Mouse (Mus musculus) left cerebral cortex, adult 18-20 months (tissue): Measurements from ENCODE around the gene Sars. TPM values are rescaled to one million over a fixed set of nuclear protein-coding genes. Genes with fewer than 3 reads are reported as not detected.

Experiments used
- DNase-seq, 2 experiments: peaks; one replicate each; pipeline ENCODE4 v3.0.0; 2021 to 2022; ENCODE audit warnings: low spot score in 2 of 2, mixed read lengths in 1 of 2
- long read RNA-seq, 2 experiments: library from polyadenylated mRNA; stranded (forward); transcript quantifications; one replicate each; pipeline ENCODE4 v2.0.0; 2021
- total RNA-seq, 2 experiments: library from RNA; stranded (reverse); gene quantifications; 2 replicates each; pipeline ENCODE4 v1.2.3; 2021

Gene Sars
- total RNA-seq, result 100 to 1,000 TPM; 244 to 258 TPM
- long read RNA-seq, experiment 1, transcript Sars-202 (12 exons, 1,866 nt), result minor isoform, 21 of 258 reads
- long read RNA-seq, experiment 1, transcript Sars-201 (11 exons, 3,570 nt), result major isoform, 197 of 258 reads
- long read RNA-seq, experiment 1, partial matches to known transcripts, result 16 of 258 reads
- long read RNA-seq, experiment 1, other reads (novel, unspliced or antisense), result 24 of 258 reads
- long read RNA-seq, experiment 2, transcript Sars-201 (11 exons, 3,570 nt), result major isoform, 121 of 168 reads
- long read RNA-seq, experiment 2, transcript Sars-202 (12 exons, 1,866 nt), result minor isoform, 22 of 168 reads
- long read RNA-seq, experiment 2, partial matches to known transcripts, result 8 of 168 reads
- long read RNA-seq, experiment 2, other reads (novel, unspliced or antisense), result 16 of 168 reads

GRCm38 (mm10) chr3:108444698-108445365, at the start of gene Sars:
Sars (minus strand) TSS chr3:108445209.
- DNase-seq, result peak; percentile 89 to 93

GRCm38 (mm10) chr3:108489968-108490367, 45.0 kb upstream of the Sars start:
- DNase-seq, result no peak

- DNase-seq, result no peak
Measured at GRCm38 (mm10) chr3:108484749-108485148, 39.7 kb upstream of the Sars start.

GRCm38 (mm10) chr3:108478800-108479199, 33.8 kb upstream of the Sars start:
- no peak for DNase-seq

GRCm38 (mm10) chr3:108476761-108477619, 32.0 kb upstream of the Sars start:
- DNase-seq, result no peak

GRCm38 (mm10) chr3:108475496-108475895, 30.5 kb upstream of the Sars start:
- no peak for DNase-seq

GRCm38 (mm10) chr3:108474969-108475368, 30.0 kb upstream of the Sars start:
- DNase-seq, result no peak

- no peak for DNase-seq
Measured at GRCm38 (mm10) chr3:108467760-108468159, 22.8 kb upstream of the Sars start.

GRCm38 (mm10) chr3:108466425-108466824, 21.4 kb upstream of the Sars start:
- DNase-seq, result peak; percentile 18 to 56

- DNase-seq, result peak in 1 of 2 experiments; percentile 7
Measured at GRCm38 (mm10) chr3:108458866-108459265, 13.9 kb upstream of the Sars start.

- DNase-seq, result no peak
Measured at GRCm38 (mm10) chr3:108458380-108458779, 13.4 kb upstream of the Sars start.

- no peak for DNase-seq
Measured at GRCm38 (mm10) chr3:108454172-108454571, 9.2 kb upstream of the Sars start.

- DNase-seq, result no peak
Measured at GRCm38 (mm10) chr3:108451969-108452368, 7.0 kb upstream of the Sars start.

- no peak for DNase-seq
Measured at GRCm38 (mm10) chr3:108445366-108445705, 327 bp upstream of the Sars start.

- peak; percentile 43 to 47 for DNase-seq
Measured at GRCm38 (mm10) chr3:108444029-108444428, 980 bp downstream of the Sars start.

- no peak for DNase-seq
Measured at GRCm38 (mm10) chr3:108436380-108436714, 8.7 kb downstream of the Sars start.

- no peak for DNase-seq
Measured at GRCm38 (mm10) chr3:108435701-108436379, 9.2 kb downstream of the Sars start.

- no peak for DNase-seq
Measured at GRCm38 (mm10) chr3:108433881-108434495, 11.0 kb downstream of the Sars start.

GRCm38 (mm10) chr3:108433188-108433880, 11.7 kb downstream of the Sars start:
- DNase-seq, result no peak

GRCm38 (mm10) chr3:108432542-108433187, 12.3 kb downstream of the Sars start:
- peak in 1 of 2 experiments; percentile 27 for DNase-seq
